Mouse (Mus musculus): ENCODE results near the gene Cck. TPM values are rescaled to one million over a fixed set of nuclear protein-coding genes. Genes with fewer than 3 reads are reported as not detected.

Gene Cck
- not detected for polyA plus RNA-seq (2015; fragmentation: Illumina TruSeq; extraction: RNeasy Lipid Tissue Mini Kit (QIAGEN cat#74804); ENCODE audit: insufficient read depth, low read depth, low replicate concordance)

GRCm38 (mm10) chr9:121495529-121495928, at the start of gene Cck:
Gene Cck, minus strand, starts transcription at chr9:121495694.

Other genes starting within 250 kb of the Cck start
- 0.81 TPM for gene Ulk4, start 218.5 kb downstream of the Cck start, polyA plus RNA-seq (2015; fragmentation: Illumina TruSeq; extraction: RNeasy Lipid Tissue Mini Kit (QIAGEN cat#74804); ENCODE audit: insufficient read depth, low read depth, low replicate concordance)
- gene Trak1, start 198.2 kb downstream of the Cck start, polyA plus RNA-seq (2015; fragmentation: Illumina TruSeq; extraction: RNeasy Lipid Tissue Mini Kit (QIAGEN cat#74804); ENCODE audit: insufficient read depth, low read depth, low replicate concordance) = 8.4 TPM
- 1.7 TPM for gene Lyzl4, start 146.4 kb upstream of the Cck start, polyA plus RNA-seq (2015; fragmentation: Illumina TruSeq; extraction: RNeasy Lipid Tissue Mini Kit (QIAGEN cat#74804); ENCODE audit: insufficient read depth, low read depth, low replicate concordance)
- 5.5 TPM for gene Vipr1, start 147.0 kb upstream of the Cck start, polyA plus RNA-seq (2015; fragmentation: Illumina TruSeq; extraction: RNeasy Lipid Tissue Mini Kit (QIAGEN cat#74804); ENCODE audit: insufficient read depth, low read depth, low replicate concordance)
- 1.9 TPM for gene Sec22c, start 209.8 kb upstream of the Cck start, polyA plus RNA-seq (2015; fragmentation: Illumina TruSeq; extraction: RNeasy Lipid Tissue Mini Kit (QIAGEN cat#74804); ENCODE audit: insufficient read depth, low read depth, low replicate concordance)
- gene Ss18l2, start 214.6 kb upstream of the Cck start, polyA plus RNA-seq (2015; fragmentation: Illumina TruSeq; extraction: RNeasy Lipid Tissue Mini Kit (QIAGEN cat#74804); ENCODE audit: insufficient read depth, low read depth, low replicate concordance) = 35.0 TPM
- 52.8 TPM for gene Nktr, start 223.5 kb upstream of the Cck start, polyA plus RNA-seq (2015; fragmentation: Illumina TruSeq; extraction: RNeasy Lipid Tissue Mini Kit (QIAGEN cat#74804); ENCODE audit: insufficient read depth, low read depth, low replicate concordance)

Data from pancreas, adult 10 weeks (tissue).